Mouse (Mus musculus): ENCODE results near the gene Tmem179b. TPM values are rescaled to one million over a fixed set of nuclear protein-coding genes. Genes with fewer than 3 reads are reported as not detected.
A peak's percentile ranks its signal among the peaks of the same experiment; 100 is the strongest.

Tmem179b gene
- total and polyA plus RNA-seq, 2 experiments from 2014 or later, result 19.6 to 22.6 TPM

- no peaks in the 10 kb centered on the region for H3K27me3 ChIP-seq (ENCODE audit: insufficient read depth, low read length)
- ATAC-seq (peak; percentile 99), DNase-seq (peak; percentile 95)
- H3K36me3 ChIP-seq (ENCODE audit: insufficient read depth), result peaks cover 23% of the 10 kb centered on the region
- 0 out of 2 replicates have a peak, but pooled peaks cover 4% of the 10 kb centered on the region for H3K4me1 ChIP-seq (ENCODE audit: insufficient read depth)
- under 1% methylated on average over 32 of the region's 32 CpGs for WGBS
- H3K9me3 ChIP-seq (ENCODE audit: low read length), result no peaks in the 10 kb centered on the region
- peak; percentile 59 for TF ChIP-seq CTCF (IDR thresholded peaks at IDR 0.05; ENCODE audit: low read depth)
- peak within 1 kb of the TSS; percentile 68 for H3K4me2 ChIP-seq (ENCODE audit: low read depth)
- peak within 1 kb of the TSS; percentile 62 for H3K27ac ChIP-seq (ENCODE audit: low read depth, low read length)
- H3K9ac ChIP-seq, result peak within 1 kb of the TSS; percentile 53
- peak within 1 kb of the TSS; percentile 54 for H3K4me3 ChIP-seq (ENCODE audit: low read depth, low read length)
These were observed 11.9 kb upstream of the Tmem179b start, which contains the start of gene Taf6l for GRCm38 (mm10) chr19:8786008-8786781. Taf6l (minus strand) TSS chr19:8786417.

GRCm38 (mm10) chr19:8774951-8775421 lies 719 bp upstream of the Tmem179b start:
- WGBS, result 5% methylated on average over 20 of the region's 20 CpGs
- Histone ChIP-seq H3K9ac (peak overlapping the region; percentile 86), H3K4me3 (ENCODE audit: low read depth, low read length) (peak overlapping the region; percentile 58), H3K36me3 (ENCODE audit: insufficient read depth) (peaks cover 22% of the 10 kb centered on the region), H3K4me1 (ENCODE audit: insufficient read depth) (peaks cover 21% of the 10 kb centered on the region), H3K27me3 (ENCODE audit: insufficient read depth, low read length) (no peaks in the 10 kb centered on the region), H3K4me2 (ENCODE audit: low read depth) (peak overlapping the region; percentile 90), H3K27ac (ENCODE audit: low read depth, low read length) (peak overlapping the region; percentile 93), H3K9me3 (ENCODE audit: low read length) (no peaks in the 10 kb centered on the region)
- DNase-seq (peak; percentile 22), ATAC-seq (no peak)
- TF ChIP-seq CTCF (IDR thresholded peaks at IDR 0.05; ENCODE audit: low read depth), result no peak

GRCm38 (mm10) chr19:8773409-8773808 lies 858 bp downstream of the Tmem179b start:
- H3K9ac ChIP-seq, result no peak overlapping the region
- H3K4me2 ChIP-seq (ENCODE audit: low read depth), result peak overlapping the region; percentile 90
- ATAC-seq (no peak), DNase-seq (no peak)
- H3K4me1 ChIP-seq (ENCODE audit: insufficient read depth), result peaks cover 21% of the 10 kb centered on the region
- H3K27me3 ChIP-seq (ENCODE audit: insufficient read depth, low read length), result no peaks in the 10 kb centered on the region
- peaks cover 28% of the 10 kb centered on the region for H3K36me3 ChIP-seq (ENCODE audit: insufficient read depth)
- no peak overlapping the region for H3K27ac ChIP-seq (ENCODE audit: low read depth, low read length)
- 62% methylated on average over 6 of the region's 6 CpGs for WGBS
- no peak for TF ChIP-seq CTCF (IDR thresholded peaks at IDR 0.05; ENCODE audit: low read depth)
- H3K4me3 ChIP-seq (ENCODE audit: low read depth, low read length), result peak overlapping the region; percentile 58; the same call in 1 of the 2 replicates
- no peaks in the 10 kb centered on the region for H3K9me3 ChIP-seq (ENCODE audit: low read length)

GRCm38 (mm10) chr19:8772996-8773395 lies 1.3 kb downstream of the Tmem179b start:
- TF ChIP-seq CTCF (IDR thresholded peaks at IDR 0.05; ENCODE audit: low read depth), result no peak
- H3K9ac ChIP-seq, result no peak overlapping the region
- H3K36me3 ChIP-seq (ENCODE audit: insufficient read depth), result peaks cover 28% of the 10 kb centered on the region
- H3K4me2 ChIP-seq (ENCODE audit: low read depth), result no peak overlapping the region
- no peak for ATAC-seq
- H3K9me3 ChIP-seq (ENCODE audit: low read length), result no peaks in the 10 kb centered on the region
- WGBS, result 87% methylated on average over 5 of the region's 5 CpGs
- peaks cover 21% of the 10 kb centered on the region for H3K4me1 ChIP-seq (ENCODE audit: insufficient read depth)
- H3K4me3 ChIP-seq (ENCODE audit: low read depth, low read length), result no peak overlapping the region
- no peaks in the 10 kb centered on the region for H3K27me3 ChIP-seq (ENCODE audit: insufficient read depth, low read length)
- no peak overlapping the region for H3K27ac ChIP-seq (ENCODE audit: low read depth, low read length)
- DNase-seq, result no peak

GRCm38 (mm10) chr19:8770567-8771270 lies 3.5 kb downstream of the Tmem179b start, which contains the start of gene Tmem223:
Tmem223 (plus strand) TSS chr19:8770996.
- peak within 1 kb of the TSS; percentile 62 for H3K4me2 ChIP-seq (ENCODE audit: low read depth)
- H3K27ac ChIP-seq (ENCODE audit: low read depth, low read length), result peak within 1 kb of the TSS; percentile 94
- 18% methylated on average over 29 of the region's 29 CpGs for WGBS
- peaks cover 21% of the 10 kb centered on the region for H3K4me1 ChIP-seq (ENCODE audit: insufficient read depth)
- peak; percentile 57 for TF ChIP-seq CTCF (IDR thresholded peaks at IDR 0.05; ENCODE audit: low read depth)
- H3K27me3 ChIP-seq (ENCODE audit: insufficient read depth, low read length), result no peaks in the 10 kb centered on the region
- no peaks in the 10 kb centered on the region for H3K9me3 ChIP-seq (ENCODE audit: low read length)
- ATAC-seq (peak; percentile 67), DNase-seq (peak; percentile 89)
- H3K4me3 ChIP-seq (ENCODE audit: low read depth, low read length), result peak within 1 kb of the TSS; percentile 74
- peaks cover 48% of the 10 kb centered on the region for H3K36me3 ChIP-seq (ENCODE audit: insufficient read depth)
- H3K9ac ChIP-seq, result peak within 1 kb of the TSS; percentile 97

- no peak overlapping the region for H3K4me3 ChIP-seq (ENCODE audit: low read depth, low read length)
- H3K4me2 ChIP-seq (ENCODE audit: low read depth), result no peak overlapping the region
- ATAC-seq, result no peak
- peaks cover 80% of the 10 kb centered on the region for H3K36me3 ChIP-seq (ENCODE audit: insufficient read depth)
- DNase-seq, result no peak
- H3K9me3 ChIP-seq (ENCODE audit: low read length), result 0 out of 2 replicates have a peak, but pooled peaks cover 5% of the 10 kb centered on the region
- no peak for TF ChIP-seq CTCF (IDR thresholded peaks at IDR 0.05; ENCODE audit: low read depth)
- peaks cover 4% of the 10 kb centered on the region; the same call in 1 of the 2 replicates for H3K4me1 ChIP-seq (ENCODE audit: insufficient read depth)
- H3K27ac ChIP-seq (ENCODE audit: low read depth, low read length), result no peak overlapping the region
- WGBS, result 99% methylated on average over 9 of the region's 9 CpGs
- H3K27me3 ChIP-seq (ENCODE audit: insufficient read depth, low read length), result no peaks in the 10 kb centered on the region
- H3K9ac ChIP-seq, result no peak overlapping the region
These were observed 8.7 kb downstream of the Tmem179b start for GRCm38 (mm10) chr19:8765562-8765961.
